Mouse (Mus musculus) neural tube, embryonic 12.5 days (tissue): ENCODE data around the gene Mettl25. TPM values are rescaled to one million over a fixed set of nuclear protein-coding genes. Genes with fewer than 3 reads are reported as not detected.
A peak's percentile ranks its signal among the peaks of the same experiment; 100 is the strongest.

Source experiments
- ATAC-seq: fragments of 200-750 bp; cut with Nextera tagmentation; 2 replicates; pipeline ENCODE4 v1.8.0; 2017; ENCODE audit warnings: low read depth, mild to moderate bottlenecking, moderate TSS enrichment, moderate library complexity; ENCODE audit not compliant: low FRiP score
- H3K27ac ChIP-seq: fragments of 300-500 bp; sonication (generic); 2 replicates; pipeline ENCODE4 v1.5.1; 2016
- H3K27me3 ChIP-seq: fragments of 300-500 bp; sonication (generic); replicated peaks from 2 replicates; pipeline ENCODE4 v1.6.1; 2016; ENCODE audit warnings: mild to moderate bottlenecking
- H3K36me3 ChIP-seq: fragments of 300-500 bp; sonication (generic); 2 replicates; pipeline ENCODE4 v1.6.1; 2016; ENCODE audit warnings: mild to moderate bottlenecking
- H3K4me1 ChIP-seq: fragments of 300-500 bp; sonication (generic); 2 replicates; pipeline ENCODE4 v1.6.1; 2016
- H3K4me2 ChIP-seq: fragments of 300-500 bp; sonication (generic); replicated peaks from 2 replicates; pipeline ENCODE4 v1.6.1; 2016; ENCODE audit warnings: mild to moderate bottlenecking
- H3K4me3 ChIP-seq: fragments of 300-500 bp; sonication (generic); 2 replicates; pipeline ENCODE4 v1.5.1; 2016
- H3K9ac ChIP-seq: fragments of 300-500 bp; sonication (generic); 2 replicates; pipeline ENCODE4 v1.6.1; 2016; ENCODE audit warnings: mild to moderate bottlenecking
- H3K9me3 ChIP-seq: fragments of 300-500 bp; sonication (generic); 2 replicates; pipeline ENCODE4 v1.6.1; 2016; ENCODE audit warnings: mild to moderate bottlenecking
- WGBS: fragments of 180-500 bp; shearing (Covaris S2); methylation state at CpG from one replicate; pipeline ENCODE4 v1.1.7; 2016; 5-methylcytosine and 5-hydroxymethylcytosine counted together
- polyA plus RNA-seq: library from polyadenylated mRNA; unstranded; fragments of >200 nt; fragmentation: Nextera tagmentation; extraction: Ambion mirVana; gene quantifications from 2 replicates; pipeline ENCODE4 v1.2.1, GENCODE M21; 2016

The Mettl25 gene
- polyA plus RNA-seq, 1 experiment from 2014 or later = 13.1 TPM

- Histone ChIP-seq H3K27ac (no peak overlapping the region), H3K4me1 (no peaks in the 10 kb centered on the region), H3K4me2 (no peak overlapping the region), H3K9ac (no peak overlapping the region), H3K4me3 (no peak overlapping the region), H3K27me3 (no peaks in the 10 kb centered on the region), H3K9me3 (no peaks in the 10 kb centered on the region), H3K36me3 (no peaks in the 10 kb centered on the region)
- ATAC-seq = no peak
- WGBS = 60% methylated on average over 2 of the region's 2 CpGs
These were observed 113.4 kb downstream of the Mettl25 start for GRCm38 (mm10) chr10:105727798-105728197.

GRCm38 (mm10) chr10:105727353-105727752 is 113.8 kb downstream of the Mettl25 start:
- Histone ChIP-seq H3K27ac (no peak overlapping the region), H3K27me3 (no peaks in the 10 kb centered on the region), H3K36me3 (no peaks in the 10 kb centered on the region), H3K9me3 (no peaks in the 10 kb centered on the region), H3K9ac (no peak overlapping the region), H3K4me2 (no peak overlapping the region), H3K4me1 (no peaks in the 10 kb centered on the region), H3K4me3 (no peak overlapping the region)
- 39% methylated on average over 6 of the region's 6 CpGs for WGBS
- ATAC-seq = peak; percentile 50; the same call in 1 of the 2 replicates

DNA sequence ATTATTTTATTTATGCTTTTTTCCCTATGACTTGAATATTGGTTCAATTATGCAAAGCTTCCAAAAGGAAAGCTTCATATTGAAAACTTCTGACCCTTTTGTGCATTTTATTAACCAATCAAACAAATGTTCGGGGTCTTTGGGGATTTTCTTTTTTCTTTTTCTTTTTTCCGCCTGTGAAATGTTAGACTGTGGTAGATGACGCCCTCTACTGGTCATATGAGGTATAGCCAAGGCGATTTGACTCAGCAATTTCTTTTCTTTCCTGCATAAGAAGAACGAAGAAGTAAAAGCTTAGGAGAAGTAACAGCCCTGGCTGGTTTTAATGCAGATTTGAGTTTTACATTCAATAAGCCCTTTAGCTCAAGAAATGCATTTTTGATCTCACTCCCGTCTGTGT is 126.3 kb downstream of the Mettl25 start:
- Histone ChIP-seq H3K36me3 (no peaks in the 10 kb centered on the region), H3K4me1 (peaks cover 3% of the 10 kb centered on the region; the same call in 1 of the 2 replicates), H3K9me3 (no peaks in the 10 kb centered on the region), H3K4me2 (no peak overlapping the region), H3K4me3 (no peak overlapping the region), H3K9ac (no peak overlapping the region), H3K27me3 (no peaks in the 10 kb centered on the region), H3K27ac (no peak overlapping the region)
- 9% methylated on average over 6 of the region's 6 CpGs for WGBS
- ATAC-seq = no peak

DNA sequence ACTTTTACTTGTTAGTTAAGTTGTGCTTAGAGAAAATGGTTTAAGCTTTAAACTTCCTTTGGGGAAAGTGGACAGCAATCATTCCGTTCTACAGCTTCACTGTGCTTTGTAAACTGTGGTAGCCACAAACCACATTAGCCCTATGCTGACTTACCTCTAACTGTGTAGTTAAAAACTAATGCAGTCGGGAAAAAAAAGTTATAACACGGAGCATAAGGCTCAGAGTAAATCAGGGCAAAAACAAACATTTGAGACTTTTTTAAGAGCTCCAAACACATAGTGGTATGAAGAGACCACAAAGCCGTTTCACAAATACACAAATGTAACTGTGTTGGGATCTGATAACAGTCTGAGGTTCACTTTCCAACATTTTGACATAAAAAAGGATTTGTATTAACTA is 126.8 kb downstream of the Mettl25 start:
- H3K36me3 ChIP-seq = no peaks in the 10 kb centered on the region
- no peak overlapping the region for H3K9ac ChIP-seq
- H3K4me2 ChIP-seq = no peak overlapping the region
- no peaks in the 10 kb centered on the region for H3K27me3 ChIP-seq
- ATAC-seq = no peak
- H3K4me1 ChIP-seq = peaks cover 3% of the 10 kb centered on the region; the same call in 1 of the 2 replicates
- no peak overlapping the region for H3K27ac ChIP-seq
- WGBS = 71% methylated on average over 4 of the region's 4 CpGs
- H3K9me3 ChIP-seq = no peaks in the 10 kb centered on the region
- H3K4me3 ChIP-seq = no peak overlapping the region

GRCm38 (mm10) chr10:105713222-105713621 is 128.0 kb downstream of the Mettl25 start:
- Histone ChIP-seq H3K27ac (no peak overlapping the region), H3K36me3 (no peaks in the 10 kb centered on the region), H3K9ac (no peak overlapping the region), H3K27me3 (no peaks in the 10 kb centered on the region), H3K4me2 (no peak overlapping the region), H3K4me1 (peaks cover 3% of the 10 kb centered on the region; the same call in 1 of the 2 replicates), H3K4me3 (no peak overlapping the region), H3K9me3 (no peaks in the 10 kb centered on the region)
- WGBS = 33% methylated on average over 5 of the region's 5 CpGs
- peak; percentile 61; the same call in 1 of the 2 replicates for ATAC-seq

Other genes starting within 250 kb of the Mettl25 start
- gene Ccdc59, start 313 bp downstream of the Mettl25 start, polyA plus RNA-seq = 46.8 and 50.5 TPM in 2 replicates